In the genomic region with DNA sequence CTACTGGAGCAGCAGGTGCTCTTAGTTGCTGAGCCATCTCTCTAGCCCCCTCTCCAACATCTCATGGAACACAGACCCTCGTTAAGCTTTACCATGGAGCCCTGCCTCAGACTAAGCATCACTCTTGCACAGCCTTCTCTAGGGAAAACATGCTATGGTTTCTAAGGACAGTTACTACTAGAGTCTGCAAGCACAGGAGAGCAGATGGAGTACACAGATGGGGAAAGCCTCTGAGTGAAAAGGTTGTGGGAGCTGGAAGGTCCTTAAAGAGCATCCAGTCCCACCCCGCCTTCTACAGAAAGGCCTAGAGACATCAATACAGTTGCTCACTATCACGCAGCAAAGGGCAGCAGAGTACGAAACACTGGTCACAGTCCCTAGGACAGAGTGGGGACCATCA, we compare ENCODE assay signal across 12 mouse cellular contexts.
"Had no signal": no experiment of that assay in that cellular context is flagged by ENCODE, and none has a peak within 500 bp of the region (broad histone marks: within the 10 kb centered on the region; RNA-seq: fewer than 3 reads in every experiment).

No protein-coding gene starts in this region.

- H3K9me3 ChIP-seq: kidney, embryonic 15.5 days; limb, embryonic 13.5 days had no signal

- H3K4me3 ChIP-seq: kidney, embryonic 15.5 days; limb, embryonic 13.5 days had no signal

- DNase-seq: kidney, adult 2 months; kidney, postnatal 14 days; left cerebral cortex, postnatal 4 days; lung, adult 18-20 months; lung, postnatal 36 days; right cerebral cortex, postnatal 4 days; spleen, adult 18-20 months; thymus, adult 18-20 months; thymus, postnatal 14 days had no signal

- H3K36me3 ChIP-seq: kidney, embryonic 15.5 days; limb, embryonic 13.5 days had no signal

- H3K9ac ChIP-seq: kidney, embryonic 15.5 days; limb, embryonic 13.5 days; liver, embryonic 14.5 days had no signal

- H3K4me2 ChIP-seq: kidney, embryonic 15.5 days; limb, embryonic 13.5 days had no signal

- H3K27ac ChIP-seq: kidney, embryonic 15.5 days; limb, embryonic 13.5 days; liver, embryonic 14.5 days had no signal

- H3K27me3 ChIP-seq: limb, embryonic 13.5 days had no signal
